17 mouse cellular contexts compared by ENCODE assay signal in genomic region chr13:51128417-51128816, GRCm38 (mm10). TPM values are rescaled to one million over a fixed set of nuclear protein-coding genes. Genes with fewer than 3 reads are reported as not detected.
DNase-seq lines count a peak whose midpoint lies in the region; ATAC-seq and TF ChIP-seq lines count a peak whose summit lies in the region.
"Had no signal": no experiment of that assay in that cellular context is flagged by ENCODE, and none has a peak within 500 bp of the region (broad histone marks: within the 10 kb centered on the region; RNA-seq: fewer than 3 reads in every experiment).

No protein-coding gene starts in this region.

- in situ Hi-C loops in Patski (cut with MboI; ENCODE audit: low pct_unique_long_range_greater_than_20kb): no loop called here

- CTCF ChIA-PET in Patski (lab: Charles Lee): no interaction called here

- H3K9ac ChIP-seq in kidney, embryonic 14.5 days (ENCODE audit: low read depth, low read length): no peak overlapping the region
- no peak overlapping the region for H3K9ac ChIP-seq in lung, embryonic 16.5 days (ENCODE audit: low read length)
- H3K9ac ChIP-seq in intestine, postnatal 0 days (ENCODE audit: low read depth, low read length): no peak overlapping the region
- H3K9ac ChIP-seq: embryonic facial prominence, embryonic 15.5 days had no signal

- no peaks in the 10 kb centered on the region for H3K9me3 ChIP-seq in kidney, embryonic 14.5 days (ENCODE audit: control insufficient read depth, low read length)
- H3K9me3 ChIP-seq in lung, embryonic 16.5 days (ENCODE audit: control insufficient read depth, low read length): no peaks in the 10 kb centered on the region
- H3K9me3 ChIP-seq in intestine, postnatal 0 days (ENCODE audit: control insufficient read depth): no peaks in the 10 kb centered on the region
- H3K9me3 ChIP-seq: embryonic facial prominence, embryonic 15.5 days; forebrain, embryonic 10.5 days had no signal

- 78% methylated on average over 7 of the region's 7 CpGs for WGBS in kidney, embryonic 14.5 days
- WGBS in lung, embryonic 16.5 days: 56% methylated on average over 7 of the region's 7 CpGs
- 87% methylated on average over 7 of the region's 7 CpGs for WGBS in intestine, postnatal 0 days

- POLR2A ChIA-PET in Patski (lab: Charles Lee): no interaction called here

- ATAC-seq in kidney, embryonic 14.5 days (ENCODE audit: low FRiP score, low TSS enrichment): peak; percentile 24; the same call in 1 of the 2 replicates
- ATAC-seq in Patski: peak; percentile 77
- peak; percentile 92 for ATAC-seq in lung, embryonic 16.5 days (ENCODE audit: low read depth)
- no peak for ATAC-seq in intestine, postnatal 0 days

- H3K4me2 ChIP-seq in kidney, embryonic 14.5 days (replicated peaks; ENCODE audit: low read depth, low read length): no peak overlapping the region
- no peak overlapping the region for H3K4me2 ChIP-seq in lung, embryonic 16.5 days (ENCODE audit: low read depth, low read length)
- H3K4me2 ChIP-seq in intestine, postnatal 0 days (replicated peaks; ENCODE audit: low read depth): no peak overlapping the region
- H3K4me2 ChIP-seq: embryonic facial prominence, embryonic 15.5 days; liver, embryonic 11.5 days had no signal

- TF ChIP-seq CTCF in Patski (IDR thresholded peaks at IDR 0.05): no peak
- no peak for TF ChIP-seq CTCF in intestine, postnatal 0 days (IDR thresholded peaks at IDR 0.05; ENCODE audit: low read depth)

- DNase-seq in kidney, adult 18-20 months: no peak
- DNase-seq in ES-CJ7 (ENCODE audit: low read depth, low spot score) (peak; percentile 54), Patski (ENCODE audit: low read depth, low spot score) (no peak)
- no peak for DNase-seq in cerebellum, postnatal 4 days (ENCODE audit: low spot score in 2 of 2)
- DNase-seq: cerebellum, adult 8-10 months; heart, adult 18-20 months; heart, postnatal 36 days; midbrain, embryonic 14.5 days; thymus, postnatal 36 days had no signal

- no peaks in the 10 kb centered on the region for H3K4me1 ChIP-seq in kidney, embryonic 14.5 days (ENCODE audit: control insufficient read depth, insufficient read depth, low read length)
- H3K4me1 ChIP-seq in lung, embryonic 16.5 days (replicated peaks; ENCODE audit: control insufficient read depth, insufficient read depth, low read length): peaks cover 11% of the 10 kb centered on the region; the same call in 1 of the 2 replicates
- H3K4me1 ChIP-seq in intestine, postnatal 0 days (replicated peaks; ENCODE audit: control insufficient read depth, insufficient read depth, low read length): no peaks in the 10 kb centered on the region
- H3K4me1 ChIP-seq: embryonic facial prominence, embryonic 15.5 days had no signal

- H3K36me3 ChIP-seq in kidney, embryonic 14.5 days (ENCODE audit: control insufficient read depth, insufficient read depth, low read length): peaks cover 38% of the 10 kb centered on the region
- no peaks in the 10 kb centered on the region; the same call in 1 of the 2 replicates for H3K36me3 ChIP-seq in lung, embryonic 16.5 days (ENCODE audit: control insufficient read depth, insufficient read depth, low read length)
- peaks cover 33% of the 10 kb centered on the region; the same call in 1 of the 2 replicates for H3K36me3 ChIP-seq in intestine, postnatal 0 days (ENCODE audit: control insufficient read depth, insufficient read depth)

- no peaks in the 10 kb centered on the region for H3K27me3 ChIP-seq in kidney, embryonic 14.5 days (ENCODE audit: control insufficient read depth, insufficient read depth, low read length)
- H3K27me3 ChIP-seq in Patski: no peaks in the 10 kb centered on the region
- no peaks in the 10 kb centered on the region for H3K27me3 ChIP-seq in lung, embryonic 16.5 days (ENCODE audit: control insufficient read depth, insufficient read depth, low read depth, low read length)
- H3K27me3 ChIP-seq in intestine, postnatal 0 days (replicated peaks; ENCODE audit: control insufficient read depth, insufficient read depth, low read length): no peaks in the 10 kb centered on the region
- H3K27me3 ChIP-seq: embryonic facial prominence, embryonic 15.5 days had no signal

- no peak overlapping the region for H3K27ac ChIP-seq in kidney, embryonic 14.5 days (ENCODE audit: low read depth, low read length)
- H3K27ac ChIP-seq in lung, embryonic 16.5 days (ENCODE audit: low read length): 0 out of 2 replicates have a peak overlapping the region, but pooled peaks have one; percentile 13
- no peak overlapping the region for H3K27ac ChIP-seq in intestine, postnatal 0 days (ENCODE audit: low read depth, low read length)
- H3K27ac ChIP-seq: embryonic facial prominence, embryonic 15.5 days; forebrain, embryonic 10.5 days; macrophage had no signal

- H3K4me3 ChIP-seq in kidney, embryonic 14.5 days (ENCODE audit: low read length): no peak overlapping the region
- H3K4me3 ChIP-seq in lung, embryonic 16.5 days (ENCODE audit: low read length): no peak overlapping the region
- H3K4me3 ChIP-seq in intestine, postnatal 0 days (ENCODE audit: low read depth, low read length): no peak overlapping the region
- H3K4me3 ChIP-seq: embryonic facial prominence, embryonic 15.5 days; forebrain, embryonic 10.5 days; myocyte had no signal

RNA-seq across cellular contexts. Expression of gene Spin1, which starts 27.7 kb away (rescaled TPM):
- 65.8 and 107 TPM in 2 replicates for polyA plus RNA-seq in kidney, embryonic 14.5 days (2014; fragmentation: Nextera tagmentation; extraction: Ambion mirVana)
- polyA plus RNA-seq in Patski (2021): 127 TPM
- 76.8 and 80.4 TPM in 2 replicates for polyA plus RNA-seq in lung, embryonic 16.5 days (2015; fragmentation: Nextera tagmentation; extraction: Ambion mirVana)
- 32.7 and 35.0 TPM in 2 replicates for polyA plus RNA-seq in intestine, postnatal 0 days (2015; fragmentation: Nextera tagmentation; extraction: Ambion mirVana)

RNA-seq across cellular contexts. Expression of gene Nxnl2, which starts 42.4 kb away (rescaled TPM):
- polyA plus RNA-seq in kidney, embryonic 14.5 days (2014; fragmentation: Nextera tagmentation; extraction: Ambion mirVana): 1.0 and 1.1 TPM in 2 replicates
- 0.17 TPM for polyA plus RNA-seq in Patski (2021)
- 2.0 and 3.2 TPM in 2 replicates for polyA plus RNA-seq in lung, embryonic 16.5 days (2015; fragmentation: Nextera tagmentation; extraction: Ambion mirVana)
- 5.0 and 6.1 TPM in 2 replicates for polyA plus RNA-seq in intestine, postnatal 0 days (2015; fragmentation: Nextera tagmentation; extraction: Ambion mirVana)
- polyA plus RNA-seq: macrophage, myocyte had no signal
